Mouse (Mus musculus) heart, postnatal 10 days (tissue): ENCODE data around the gene Sept8. TPM values are rescaled to one million over a fixed set of nuclear protein-coding genes. Genes with fewer than 3 reads are reported as not detected.
"Not testable (repeated sequence)": the region's sequence is repeated elsewhere in the genome, so short reads cannot be mapped to it uniquely, and the experiment has no call there.

Experiments
- DNase-seq, 2 experiments: peaks; one replicate each; pipeline ENCODE4 v3.0.0; 2021
- intact Hi-C: fragments of 180-260 bp; cut with DNase I; formaldehyde crosslinking; loops from one replicate; pipeline ENCODE4 v1.15.1; 2025
- total RNA-seq, 2 experiments: library from RNA; stranded (reverse); gene quantifications; 2 replicates each; pipeline ENCODE4 v1.2.3; 2021

Sept8 gene
- total RNA-seq, 2 experiments from 2014 or later: 62.5 to 62.7 TPM

GRCm38 (mm10) chr11:53522930-53523329, 3.9 kb downstream of the Sept8 start:
- DNase-seq: no peak
- intact Hi-C loops: no loop called here

- DNase-seq: no peak
- intact Hi-C loops: no loop called here
Observed at GRCm38 (mm10) chr11:53523545-53524405, 4.7 kb downstream of the Sept8 start.

GRCm38 (mm10) chr11:53524905-53525304, 5.8 kb downstream of the Sept8 start:
- intact Hi-C loops: no loop called here
- DNase-seq: no peak

GRCm38 (mm10) chr11:53525461-53525860, 6.4 kb downstream of the Sept8 start:
- DNase-seq: peak in 1 of 2 experiments; percentile 66
- intact Hi-C loops: no loop called here

- intact Hi-C loops: no loop called here
- DNase-seq: no peak
Observed at GRCm38 (mm10) chr11:53528397-53529252, 9.6 kb downstream of the Sept8 start.

GRCm38 (mm10) chr11:53529253-53529557, 10.1 kb downstream of the Sept8 start:
- intact Hi-C loops: no loop called here
- DNase-seq: peak; percentile 87 to 88

GRCm38 (mm10) chr11:53530001-53530400, 10.9 kb downstream of the Sept8 start:
- intact Hi-C loops: no loop called here
- no peak for DNase-seq

- DNase-seq: no peak
- intact Hi-C loops: no loop called here
Observed at GRCm38 (mm10) chr11:53531578-53532230, 12.6 kb downstream of the Sept8 start.

GRCm38 (mm10) chr11:53532231-53532620, 13.2 kb downstream of the Sept8 start:
- intact Hi-C loops: no loop called here
- no peak for DNase-seq

GRCm38 (mm10) chr11:53539002-53539491, 20.0 kb downstream of the Sept8 start:
- intact Hi-C loops: no loop called here
- no peak for DNase-seq

- intact Hi-C loops: no loop called here
- DNase-seq: no peak
Observed at GRCm38 (mm10) chr11:53540394-53540793, 21.3 kb downstream of the Sept8 start.

GRCm38 (mm10) chr11:53541222-53541621, 22.2 kb downstream of the Sept8 start:
- DNase-seq: no peak
- intact Hi-C loops: no loop called here

GRCm38 (mm10) chr11:53543021-53543420, 24.0 kb downstream of the Sept8 start:
- DNase-seq: no peak
- intact Hi-C loops: no loop called here

GRCm38 (mm10) chr11:53546271-53546670, 27.2 kb downstream of the Sept8 start:
- intact Hi-C loops: no loop called here
- DNase-seq: no peak

- intact Hi-C loops: no loop called here
- DNase-seq: no peak
Observed at GRCm38 (mm10) chr11:53547566-53547965, 28.5 kb downstream of the Sept8 start.

GRCm38 (mm10) chr11:53548036-53548605, 29.1 kb downstream of the Sept8 start:
- intact Hi-C loops: no loop called here
- no peak for DNase-seq

GRCm38 (mm10) chr11:53550714-53551113, 31.7 kb downstream of the Sept8 start:
- intact Hi-C loops: loop anchor here (2.0 kb wide), 1 partner anchor 14 kb away; no protein-coding TSS in a partner anchor
- DNase-seq: no peak

GRCm38 (mm10) chr11:53551754-53552153, 32.7 kb downstream of the Sept8 start:
- intact Hi-C loops: loop anchor here (2.0 kb wide), 1 partner anchor 13 kb away; no protein-coding TSS in a partner anchor
- DNase-seq: no peak

GRCm38 (mm10) chr11:53556529-53556928, 37.5 kb downstream of the Sept8 start:
- intact Hi-C loops, DNase-seq: not testable (repeated sequence)

- intact Hi-C loops, DNase-seq: not testable (repeated sequence)
Observed at GRCm38 (mm10) chr11:53557992-53558391, 38.9 kb downstream of the Sept8 start.

- intact Hi-C loops, DNase-seq: not testable (repeated sequence)
Observed at GRCm38 (mm10) chr11:53559980-53560379, 40.9 kb downstream of the Sept8 start.
